Mouse (Mus musculus): ENCODE data around the gene Chst11. TPM values are rescaled to one million over a fixed set of nuclear protein-coding genes. Genes with fewer than 3 reads are reported as not detected.

Gene Chst11
- polyA plus RNA-seq, 1 experiment from 2014 or later: 0.98 TPM

DNA sequence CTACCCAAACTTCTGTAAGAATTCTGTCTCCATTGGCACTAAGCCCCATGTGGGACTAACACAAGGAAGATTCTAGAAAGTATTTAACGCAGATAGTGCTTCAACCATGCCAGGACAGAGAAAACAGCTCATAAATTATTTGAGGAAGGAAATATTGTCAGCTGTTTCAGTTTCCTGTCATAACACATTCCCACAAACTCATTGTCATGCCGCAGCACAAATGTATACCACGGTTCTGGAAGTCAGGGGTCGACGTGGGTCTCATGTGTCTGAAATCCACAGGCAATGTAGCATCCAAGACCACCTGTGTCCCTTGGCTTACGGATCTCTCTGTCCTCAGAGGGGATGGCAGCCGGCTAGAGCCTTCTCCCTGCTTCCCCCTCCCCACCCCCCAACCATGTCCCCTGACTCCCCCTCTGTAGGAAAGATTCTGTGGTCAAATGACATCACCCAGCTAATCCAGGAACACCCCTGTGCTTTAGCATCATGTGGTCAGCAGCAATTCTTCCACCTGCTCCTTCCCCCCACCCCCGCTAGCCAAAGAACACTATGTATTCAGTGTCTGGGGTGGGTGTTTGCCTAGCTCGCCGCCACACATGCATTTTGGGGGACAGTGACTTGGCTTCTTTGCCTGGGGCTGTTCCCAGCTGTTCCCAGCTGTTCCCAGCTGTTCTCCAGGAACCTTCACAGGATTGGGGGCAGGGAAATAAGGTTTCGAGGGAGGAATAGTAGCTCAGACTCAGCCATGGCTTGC is 183.2 kb downstream of the Chst11 start:
- WGBS: 52% methylated on average over 11 of the region's 11 CpGs
- H3K9me3 ChIP-seq (ENCODE audit: low read length): no peaks in the 10 kb centered on the region
- H3K36me3 ChIP-seq (ENCODE audit: insufficient read depth, low read length): no peaks in the 10 kb centered on the region
- ATAC-seq (peak; percentile 76), DNase-seq (ENCODE audit: low spot score) (peak; percentile 62)
- H3K4me3 ChIP-seq (ENCODE audit: low read depth, low read length): no peak overlapping the region
- no peaks in the 10 kb centered on the region for H3K27me3 ChIP-seq (replicated peaks; ENCODE audit: insufficient read depth, low read length)
- no peaks in the 10 kb centered on the region for H3K4me1 ChIP-seq (ENCODE audit: insufficient read depth, low read depth, low read length)
- TF ChIP-seq EP300 (IDR thresholded peaks at IDR 0.05) (peak; percentile 52; the same call in 1 of the 2 replicates), CTCF (IDR thresholded peaks at IDR 0.05) (no peak)
- H3K4me2 ChIP-seq (replicated peaks; ENCODE audit: low read depth, low read length): no peak overlapping the region
- no peak overlapping the region for H3K9ac ChIP-seq (replicated peaks; ENCODE audit: low read depth)
- no peak overlapping the region for H3K27ac ChIP-seq (ENCODE audit: low read length)

DNA sequence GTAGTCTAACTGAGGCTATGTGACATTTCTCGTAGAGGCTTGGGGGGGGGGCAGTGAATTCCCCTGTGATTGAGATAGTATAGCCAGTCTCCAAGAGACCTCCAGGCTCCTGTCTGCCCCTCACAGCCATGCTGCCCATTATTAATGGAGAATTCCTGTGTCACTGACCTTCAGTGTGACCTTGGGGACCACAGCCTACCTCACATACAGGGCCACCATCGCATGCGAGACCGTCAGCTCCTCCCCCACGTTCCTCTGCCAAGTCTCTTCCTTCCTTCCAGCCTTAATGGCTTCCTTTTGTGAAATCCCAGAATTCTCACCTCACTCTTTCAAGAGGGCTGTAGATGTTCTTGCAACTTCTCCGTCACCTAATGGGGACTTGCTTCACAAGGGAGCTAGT is 184.3 kb downstream of the Chst11 start:
- WGBS: 66% methylated on average over 6 of the region's 6 CpGs
- no peak overlapping the region for H3K4me2 ChIP-seq (replicated peaks; ENCODE audit: low read depth, low read length)

GRCm38 (mm10) chr10:83178151-83178550 is 192.9 kb downstream of the Chst11 start:
- WGBS: 57% methylated on average over 5 of the region's 5 CpGs
- no peak for ATAC-seq

More for the DNA sequence above, 184.3 kb downstream of the Chst11 start:
- Histone ChIP-seq H3K27ac (ENCODE audit: low read length) (no peak overlapping the region), H3K9me3 (ENCODE audit: low read length) (no peaks in the 10 kb centered on the region), H3K4me1 (ENCODE audit: insufficient read depth, low read depth, low read length) (no peaks in the 10 kb centered on the region), H3K4me3 (ENCODE audit: low read depth, low read length) (no peak overlapping the region), H3K9ac (replicated peaks; ENCODE audit: low read depth) (no peak overlapping the region), H3K36me3 (ENCODE audit: insufficient read depth, low read length) (no peaks in the 10 kb centered on the region), H3K27me3 (replicated peaks; ENCODE audit: insufficient read depth, low read length) (no peaks in the 10 kb centered on the region)
- DNase-seq (ENCODE audit: low spot score) (no peak), ATAC-seq (no peak)
- no peak for TF ChIP-seq CTCF (IDR thresholded peaks at IDR 0.05)
- TF ChIP-seq EP300 (IDR thresholded peaks at IDR 0.05): no peak

GRCm38 (mm10) chr10:83178661-83179060 is 193.4 kb downstream of the Chst11 start:
- H3K4me3 ChIP-seq (ENCODE audit: low read depth, low read length): no peak overlapping the region
- 52% methylated on average over 1 of the region's 1 CpGs for WGBS
- TF ChIP-seq EP300 (IDR thresholded peaks at IDR 0.05) (no peak), CTCF (IDR thresholded peaks at IDR 0.05) (no peak)
- no peaks in the 10 kb centered on the region for H3K36me3 ChIP-seq (ENCODE audit: insufficient read depth, low read length)
- no peaks in the 10 kb centered on the region for H3K4me1 ChIP-seq (ENCODE audit: insufficient read depth, low read depth, low read length)
- no peak overlapping the region for H3K27ac ChIP-seq (ENCODE audit: low read length)
- H3K9ac ChIP-seq (replicated peaks; ENCODE audit: low read depth): no peak overlapping the region
- H3K9me3 ChIP-seq (ENCODE audit: low read length): no peaks in the 10 kb centered on the region
- DNase-seq (ENCODE audit: low spot score) (no peak), ATAC-seq (no peak)
- no peak overlapping the region for H3K4me2 ChIP-seq (replicated peaks; ENCODE audit: low read depth, low read length)
- no peaks in the 10 kb centered on the region for H3K27me3 ChIP-seq (replicated peaks; ENCODE audit: insufficient read depth, low read length)

More at GRCm38 (mm10) chr10:83178151-83178550, 192.9 kb downstream of the Chst11 start:
- TF ChIP-seq EP300 (IDR thresholded peaks at IDR 0.05) (no peak), CTCF (IDR thresholded peaks at IDR 0.05) (no peak)
- no peaks in the 10 kb centered on the region for H3K36me3 ChIP-seq (ENCODE audit: insufficient read depth, low read length)
- no peaks in the 10 kb centered on the region for H3K9me3 ChIP-seq (ENCODE audit: low read length)
- no peak overlapping the region for H3K4me2 ChIP-seq (replicated peaks; ENCODE audit: low read depth, low read length)
- DNase-seq (ENCODE audit: low spot score): peak; percentile 28
- no peaks in the 10 kb centered on the region for H3K4me1 ChIP-seq (ENCODE audit: insufficient read depth, low read depth, low read length)
- no peak overlapping the region for H3K9ac ChIP-seq (replicated peaks; ENCODE audit: low read depth)
- no peak overlapping the region for H3K4me3 ChIP-seq (ENCODE audit: low read depth, low read length)
- H3K27ac ChIP-seq (ENCODE audit: low read length): no peak overlapping the region
- no peaks in the 10 kb centered on the region for H3K27me3 ChIP-seq (replicated peaks; ENCODE audit: insufficient read depth, low read length)

DNA sequence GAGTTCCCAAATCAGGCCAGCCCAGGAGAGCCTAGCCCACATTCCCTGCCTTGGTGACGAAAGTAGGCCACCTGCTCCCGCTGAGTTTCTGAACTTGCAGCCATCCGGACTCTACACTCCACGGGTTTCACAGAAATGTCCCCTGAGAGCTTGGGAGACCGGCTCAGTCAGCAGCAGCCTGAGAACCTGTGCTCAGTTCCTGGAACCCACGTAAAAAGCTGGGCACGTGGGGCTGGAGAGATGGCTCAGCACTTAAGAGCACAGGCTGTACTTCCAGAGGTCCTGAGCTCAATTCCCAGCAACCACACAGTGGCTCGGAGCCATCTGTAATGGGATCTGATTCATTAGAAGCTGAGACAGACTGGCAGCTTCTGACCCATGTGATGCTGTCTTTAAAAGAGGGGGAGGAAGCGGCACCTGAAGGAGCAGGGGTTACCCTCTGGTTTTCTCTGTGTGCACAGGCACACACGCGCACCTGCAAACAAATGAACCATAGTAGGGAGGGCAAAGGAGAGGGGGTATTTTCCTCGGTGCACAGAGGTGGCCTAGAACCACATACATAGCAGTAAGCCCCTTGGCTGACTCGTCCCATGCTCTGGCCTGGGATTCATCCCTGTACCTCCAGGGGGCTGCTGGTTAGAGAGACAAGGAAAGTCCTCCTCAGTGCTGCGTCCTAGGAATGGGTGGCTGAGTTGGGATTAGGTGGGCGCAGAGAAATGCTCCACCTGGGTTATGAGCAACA is 196.7 kb downstream of the Chst11 start:
- ATAC-seq (no peak), DNase-seq (ENCODE audit: low spot score) (no peak)
- TF ChIP-seq CTCF (IDR thresholded peaks at IDR 0.05) (no peak), EP300 (IDR thresholded peaks at IDR 0.05) (no peak)
- H3K4me2 ChIP-seq (replicated peaks; ENCODE audit: low read depth, low read length): no peak overlapping the region
- WGBS: 71% methylated on average over 14 of the region's 15 CpGs
- no peak overlapping the region for H3K27ac ChIP-seq (ENCODE audit: low read length)
- no peak overlapping the region for H3K9ac ChIP-seq (replicated peaks; ENCODE audit: low read depth)
- no peaks in the 10 kb centered on the region for H3K9me3 ChIP-seq (ENCODE audit: low read length)
- H3K36me3 ChIP-seq (ENCODE audit: insufficient read depth, low read length): no peaks in the 10 kb centered on the region
- H3K4me3 ChIP-seq (ENCODE audit: low read depth, low read length): no peak overlapping the region
- no peaks in the 10 kb centered on the region for H3K27me3 ChIP-seq (replicated peaks; ENCODE audit: insufficient read depth, low read length)
- H3K4me1 ChIP-seq (ENCODE audit: insufficient read depth, low read depth, low read length): no peaks in the 10 kb centered on the region

- ATAC-seq: no peak
- Histone ChIP-seq H3K4me2 (replicated peaks; ENCODE audit: low read depth, low read length) (no peak overlapping the region), H3K27me3 (replicated peaks; ENCODE audit: insufficient read depth, low read length) (no peaks in the 10 kb centered on the region), H3K36me3 (ENCODE audit: insufficient read depth, low read length) (no peaks in the 10 kb centered on the region), H3K4me3 (ENCODE audit: low read depth, low read length) (no peak overlapping the region), H3K9me3 (ENCODE audit: low read length) (no peaks in the 10 kb centered on the region), H3K27ac (ENCODE audit: low read length) (no peak overlapping the region), H3K9ac (replicated peaks; ENCODE audit: low read depth) (no peak overlapping the region), H3K4me1 (ENCODE audit: insufficient read depth, low read depth, low read length) (no peaks in the 10 kb centered on the region)
- DNase-seq (ENCODE audit: low spot score): peak; percentile 62
- 39% methylated on average over 8 of the region's 8 CpGs for WGBS
- TF ChIP-seq CTCF (IDR thresholded peaks at IDR 0.05): peak; percentile 83
- no peak for TF ChIP-seq EP300 (IDR thresholded peaks at IDR 0.05)
Observed at GRCm38 (mm10) chr10:83182573-83182960, 197.3 kb downstream of the Chst11 start.

Data from lung, postnatal 0 days (tissue).